ENCODE assay signal across 15 mouse cellular contexts in the genomic region with DNA sequence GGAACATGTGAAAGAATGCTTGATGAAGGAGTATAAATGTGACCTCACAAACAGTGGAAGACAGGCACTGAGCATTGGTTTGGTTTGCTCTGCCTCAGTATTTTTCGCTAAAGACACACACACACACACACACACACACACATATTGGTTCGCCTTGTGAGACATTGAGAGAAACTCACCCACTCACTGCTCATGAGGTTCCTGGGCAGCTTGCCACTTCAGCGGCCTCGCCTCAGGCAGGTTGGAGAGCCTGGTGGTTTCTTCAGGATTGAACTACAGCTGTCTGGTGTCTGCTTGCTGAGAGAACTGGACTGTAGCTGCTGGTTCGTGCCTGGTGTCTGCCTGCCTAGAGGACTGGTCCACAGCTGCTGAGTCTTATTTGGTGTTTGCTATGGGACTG. TPM values are rescaled to one million over a fixed set of nuclear protein-coding genes. Genes with fewer than 3 reads are reported as not detected.
"Had no signal": no experiment of that assay in that cellular context is flagged by ENCODE, and none has a peak within 500 bp of the region (broad histone marks: within the 10 kb centered on the region; RNA-seq: fewer than 3 reads in every experiment).

No protein-coding gene starts in this region.

- DNase-seq: kidney, postnatal 10 days; kidney, postnatal 36 days; layer of hippocampus, postnatal 36 days; liver; lung, adult 18-20 months; lung, postnatal 10 days; lung, postnatal 36 days; midbrain, embryonic 14.5 days; right cerebral cortex, postnatal 25 days; spleen, adult 18-20 months; thymus, postnatal 36 days had no signal

RNA-seq across cellular contexts. Expression of a gene that starts 13.7 kb away (rescaled TPM):
- total RNA-seq: layer of hippocampus, adult 8-10 months; layer of hippocampus, postnatal 10 days; layer of hippocampus, postnatal 36 days; left cerebral cortex, adult 8-10 months; left cerebral cortex, postnatal 14 days had no signal
- polyA plus RNA-seq: midbrain, embryonic 14.5 days had no signal
